Mouse (Mus musculus) heart, adult 2 months (tissue): ENCODE data around the gene Med23.

ENCODE experiments used
- CTCF ChIP-seq: fragments of 200-600 bp; IDR thresholded peaks from 2 replicates; pipeline ENCODE4 v1.8.1; 2022; ENCODE audit warnings: antibody characterized with exemption, mild to moderate bottlenecking, moderate library complexity
- EP300 ChIP-seq: fragments of 200-500 bp; IDR thresholded peaks from 2 replicates; pipeline ENCODE4 v1.6.1; 2011; ENCODE audit warnings: low read depth, low read length, control low read depth; ENCODE audit not compliant: insufficient read depth

DNA sequence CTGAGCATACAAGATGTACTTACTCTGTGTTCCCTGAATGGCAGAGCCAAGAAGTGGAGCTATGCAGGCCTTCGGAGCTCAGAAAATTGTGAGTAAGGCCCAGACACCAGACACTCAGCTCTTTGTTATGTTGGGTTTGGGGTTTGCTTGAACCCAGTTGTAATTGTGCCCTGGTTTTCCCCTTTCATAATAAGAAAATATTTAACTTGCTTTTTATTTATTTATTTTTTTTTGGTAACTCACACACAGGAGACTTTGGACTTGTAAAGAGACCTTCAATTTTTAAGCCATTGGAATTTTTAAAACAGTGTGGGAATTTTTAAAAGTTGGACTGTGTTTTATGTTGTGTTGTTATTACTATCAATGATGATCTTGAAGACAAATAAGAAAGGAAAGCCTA, 27.1 kb upstream of the Med23 start, which contains the start of gene Enpp3:
- no peak for TF ChIP-seq EP300
- TF ChIP-seq CTCF: no peak
